Mouse (Mus musculus): Measurements from ENCODE around the gene Pecr. TPM values are rescaled to one million over a fixed set of nuclear protein-coding genes. Genes with fewer than 3 reads are reported as not detected.
A peak's percentile ranks its signal among the peaks of the same experiment; 100 is the strongest.

Gene Pecr
- total and polyA plus RNA-seq, 3 experiments: 10.7 to 15.5 TPM; not detected in 1

DNA sequence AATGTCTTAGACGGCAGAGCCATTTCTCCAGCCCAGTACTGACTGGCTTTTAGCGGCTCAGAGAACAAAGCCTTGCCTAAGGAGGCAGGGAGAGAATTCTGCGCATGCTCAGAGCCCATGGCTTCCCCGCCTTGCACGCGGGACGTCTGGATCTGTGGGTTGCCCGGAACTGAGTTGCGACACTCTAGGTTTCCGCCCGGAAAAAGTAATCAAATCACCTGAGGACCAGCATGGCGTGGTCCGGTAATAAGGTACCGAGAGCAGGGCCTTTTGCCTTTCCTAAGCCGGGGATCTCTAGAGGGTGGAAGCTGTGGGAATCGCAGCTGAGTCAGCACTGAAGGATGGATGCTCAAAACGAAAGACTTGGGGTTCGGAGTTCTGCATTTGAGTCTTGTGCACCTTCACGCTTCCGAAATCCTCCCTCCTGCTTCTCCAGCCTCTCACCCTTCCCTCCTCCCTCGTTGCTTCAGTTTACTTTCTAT lies 23.2 kb upstream of the Pecr start, which contains the start of gene Xrcc5 (continued):
- TF ChIP-seq CHD1 (IDR thresholded peaks at IDR 0.05; ENCODE audit: low read depth, low read length) (no peak), CHD2 (IDR thresholded peaks at IDR 0.05; ENCODE audit: low read length) (no peak)

GRCm38 (mm10) chr1:72306679-72307181 lies 22.6 kb upstream of the Pecr start:
- no peaks in the 10 kb centered on the region; a peak in 1 of 4 replicates for H3K27me3 ChIP-seq (ENCODE audit: control insufficient read depth in 1 of 2, insufficient read depth in 2 of 2, low read length in 2 of 2)
- peaks cover 0 to 7% of the 10 kb centered on the region in 2 experiments; a peak in 3 of 4 replicates for H3K4me1 ChIP-seq (ENCODE audit: control insufficient read depth in 1 of 2, insufficient read depth in 2 of 2, low read length in 2 of 2)
- H3K9me3 ChIP-seq (replicated peaks; ENCODE audit: insufficient read depth, low read length): no peaks in the 10 kb centered on the region
- TF ChIP-seq E2F4 (IDR thresholded peaks at IDR 0.05; ENCODE audit: borderline replicate concordance, low read depth, low read length): no peak
- no peak for TF ChIP-seq TBP (IDR thresholded peaks at IDR 0.05; ENCODE audit: low read depth, low read length)
- 0 out of 2 replicates have a peak, but pooled peaks have one; percentile 12 for TF ChIP-seq SMC3 (IDR thresholded peaks at IDR 0.05; ENCODE audit: low read depth, low read length)
- peak; percentile 86 for TF ChIP-seq ZNF384 (IDR thresholded peaks at IDR 0.05; ENCODE audit: low read depth, low read length)
- TF ChIP-seq RAD21 (IDR thresholded peaks at IDR 0.05; ENCODE audit: low read depth, low read length): peak; percentile 6; the same call in 1 of the 2 replicates
- 0 out of 2 replicates have a peak, but pooled peaks have one; percentile 92 for TF ChIP-seq CHD1 (IDR thresholded peaks at IDR 0.05; ENCODE audit: low read depth, low read length)
- peak; percentile 47 for TF ChIP-seq MAX (IDR thresholded peaks at IDR 0.05; ENCODE audit: low read length)
- peak; percentile 30; the same call in 1 of the 2 replicates for TF ChIP-seq ETS1 (IDR thresholded peaks at IDR 0.05; ENCODE audit: low read depth, low read length)
- 0 out of 2 replicates have a peak, but pooled peaks have one; percentile 74 for TF ChIP-seq MYC (IDR thresholded peaks at IDR 0.05; ENCODE audit: low read depth, low read length)
- TF ChIP-seq SIN3A (IDR thresholded peaks at IDR 0.05; ENCODE audit: low read length): peak; percentile 59
- no peak for TF ChIP-seq USF2 (IDR thresholded peaks at IDR 0.05; ENCODE audit: borderline replicate concordance in 1 of 2, insufficient read depth in 1 of 2, low read depth in 1 of 2, low read length in 2 of 2)
- TF ChIP-seq MXI1 (IDR thresholded peaks at IDR 0.05; ENCODE audit: low read depth, low read length): no peak
- TF ChIP-seq TCF12 (IDR thresholded peaks at IDR 0.05; ENCODE audit: low read depth, low read length): no peak
- TF ChIP-seq GABPA (IDR thresholded peaks at IDR 0.05; ENCODE audit: low read depth, low read length): no peak
- peak; percentile 28 to 66 (median 53) for TF ChIP-seq CTCF (IDR thresholded peaks at IDR 0.05 in 2 of 3, conservative IDR thresholded peaks at IDR 0.05 in 1 of 3; ENCODE audit: control insufficient read depth in 1 of 3, insufficient read depth in 1 of 3, low read depth in 2 of 3, low read length in 3 of 3, poor library complexity in 1 of 3, severe bottlenecking in 1 of 3)
- no peak for TF ChIP-seq HCFC1 (IDR thresholded peaks at IDR 0.05; ENCODE audit: low read depth, low read length)
- no peak for TF ChIP-seq NRF1 (IDR thresholded peaks at IDR 0.05; ENCODE audit: insufficient read depth, low read depth, low read length, poor library complexity, severe bottlenecking)
- TF ChIP-seq CHD2 (IDR thresholded peaks at IDR 0.05; ENCODE audit: low read length): no peak
- peak; percentile 81 for DNase-seq (ENCODE audit: low read depth, low spot score)
- H3K9ac ChIP-seq (ENCODE audit: control insufficient read depth, low read depth, low read length, poor library complexity, severe bottlenecking): peak overlapping the region; percentile 89
- H3K79me2 ChIP-seq (ENCODE audit: control insufficient read depth, insufficient read depth, low read length, poor library complexity): peaks cover 9% of the 10 kb centered on the region
- H3K36me3 ChIP-seq (ENCODE audit: control insufficient read depth in 1 of 2, insufficient read depth in 2 of 2, low read length in 2 of 2): peaks cover 0 to 15% of the 10 kb centered on the region in 2 experiments; a peak in 2 of 4 replicates
- peak overlapping the region; percentile 97 for H3K27ac ChIP-seq (ENCODE audit: control insufficient read depth, low read depth, low read length)
- H3K4me3 ChIP-seq (ENCODE audit: control insufficient read depth in 1 of 2, insufficient read depth in 1 of 2, low read depth in 2 of 2, low read length in 2 of 2): peak overlapping the region; percentile 53 to 77
